7 mouse cellular contexts compared by ENCODE assay signal in genomic region chr11:98863751-98864429, GRCm38 (mm10). TPM values are rescaled to one million over a fixed set of nuclear protein-coding genes. Genes with fewer than 3 reads are reported as not detected.
DNase-seq lines count a peak whose midpoint lies in the region; ATAC-seq and TF ChIP-seq lines count a peak whose summit lies in the region.

No protein-coding gene starts in this region.

- peaks cover 7% of the 10 kb centered on the region; the same call in 1 of the 2 replicates for H3K4me1 ChIP-seq in forebrain, postnatal 0 days (ENCODE audit: insufficient read depth)
- peaks cover 3% of the 10 kb centered on the region; the same call in 1 of the 2 replicates for H3K4me1 ChIP-seq in lung, postnatal 0 days (ENCODE audit: insufficient read depth, low read depth, low read length)

- no peaks in the 10 kb centered on the region for H3K27me3 ChIP-seq in forebrain, postnatal 0 days (ENCODE audit: insufficient read depth, low read length)
- H3K27me3 ChIP-seq in lung, postnatal 0 days (replicated peaks; ENCODE audit: insufficient read depth, low read length) = no peaks in the 10 kb centered on the region

- H3K9me3 ChIP-seq in forebrain, postnatal 0 days (ENCODE audit: low read length) = no peaks in the 10 kb centered on the region
- no peaks in the 10 kb centered on the region for H3K9me3 ChIP-seq in lung, postnatal 0 days (ENCODE audit: low read length)

- peak overlapping the region; percentile 66 for H3K4me2 ChIP-seq in forebrain, postnatal 0 days (ENCODE audit: low read depth)
- peak overlapping the region; percentile 69 for H3K4me2 ChIP-seq in lung, postnatal 0 days (replicated peaks; ENCODE audit: low read depth, low read length)

- under 1% methylated on average over 37 of the region's 39 CpGs for WGBS in forebrain, postnatal 0 days
- WGBS in lung, postnatal 0 days = under 1% methylated on average over 34 of the region's 39 CpGs

- no peak for TF ChIP-seq CTCF in forebrain, postnatal 0 days (IDR thresholded peaks at IDR 0.05; ENCODE audit: low read depth)
- TF ChIP-seq CTCF in lung, postnatal 0 days (IDR thresholded peaks at IDR 0.05) = no peak

- peak; percentile 68 for ATAC-seq in forebrain, postnatal 0 days
- peak; percentile 59 for ATAC-seq in lung, postnatal 0 days

- peak; percentile 60 for DNase-seq in ovary, postnatal 36 days (ENCODE audit: low spot score)
- no peak for DNase-seq in ovary, postnatal 14 days (ENCODE audit: low spot score)
- DNase-seq in brain, adult 2 months (ENCODE audit: low read depth, low spot score) = peak; percentile 84
- peak; percentile 78 for DNase-seq in forebrain, postnatal 0 days
- DNase-seq in kidney, postnatal 10 days = peak; percentile 79
- peak; percentile 78 for DNase-seq in lung, postnatal 0 days (ENCODE audit: low spot score)
- peak; percentile 64 to 69 for DNase-seq in right cerebral cortex, adult 2 months (ENCODE audit: low spot score in 2 of 2)

- peak overlapping the region; percentile 70 for H3K4me3 ChIP-seq in forebrain, postnatal 0 days (ENCODE audit: low read depth, low read length)
- peak overlapping the region; percentile 73 for H3K4me3 ChIP-seq in lung, postnatal 0 days (ENCODE audit: low read depth, low read length)

- peak overlapping the region; percentile 93 for H3K27ac ChIP-seq in forebrain, postnatal 0 days (ENCODE audit: low read depth, low read length)
- H3K27ac ChIP-seq in lung, postnatal 0 days (ENCODE audit: low read length) = peak overlapping the region; percentile 91

- H3K9ac ChIP-seq in forebrain, postnatal 0 days = peak overlapping the region; percentile 64
- H3K9ac ChIP-seq in lung, postnatal 0 days (replicated peaks; ENCODE audit: low read depth) = peak overlapping the region; percentile 48

- TF ChIP-seq EP300 in lung, postnatal 0 days (IDR thresholded peaks at IDR 0.05) = no peak

- peaks cover 11% of the 10 kb centered on the region for H3K36me3 ChIP-seq in forebrain, postnatal 0 days (ENCODE audit: insufficient read depth)
- peaks cover 6% of the 10 kb centered on the region for H3K36me3 ChIP-seq in lung, postnatal 0 days (ENCODE audit: insufficient read depth, low read length)

RNA-seq across cellular contexts. Expression of gene Wipf2, which starts 0.5 kb away (rescaled TPM):
- 7.1 and 8.2 TPM in 2 replicates for total RNA-seq in forebrain, postnatal 0 days (2014; rRNA removed)
- polyA plus RNA-seq in forebrain, postnatal 0 days (2015; fragmentation: Nextera tagmentation; extraction: Ambion mirVana) = 1.6 and 3.0 TPM in 2 replicates
- polyA plus RNA-seq in lung, postnatal 0 days (2015; fragmentation: Nextera tagmentation; extraction: Ambion mirVana) = 4.0 and 4.1 TPM in 2 replicates

RNA-seq across cellular contexts. Expression of gene Rapgefl1, which starts 27.3 kb away (rescaled TPM):
- 28.7 TPM in 2 replicates for total RNA-seq in forebrain, postnatal 0 days (2014; rRNA removed)
- 5.6 and 9.8 TPM in 2 replicates for polyA plus RNA-seq in forebrain, postnatal 0 days (2015; fragmentation: Nextera tagmentation; extraction: Ambion mirVana)
- 1.1 and 1.5 TPM in 2 replicates for polyA plus RNA-seq in lung, postnatal 0 days (2015; fragmentation: Nextera tagmentation; extraction: Ambion mirVana)

RNA-seq across cellular contexts. Expression of gene Cdc6, which starts 43.7 kb away (rescaled TPM):
- 2.2 and 2.3 TPM in 2 replicates for total RNA-seq in forebrain, postnatal 0 days (2014; rRNA removed)
- polyA plus RNA-seq in forebrain, postnatal 0 days (2015; fragmentation: Nextera tagmentation; extraction: Ambion mirVana) = 1.3 and 1.7 TPM in 2 replicates
- 2.5 and 2.6 TPM in 2 replicates for polyA plus RNA-seq in lung, postnatal 0 days (2015; fragmentation: Nextera tagmentation; extraction: Ambion mirVana)

RNA-seq across cellular contexts. Expression of gene Casc3, which starts 59.2 kb away (rescaled TPM):
- total RNA-seq in forebrain, postnatal 0 days (2014; rRNA removed) = 22.5 and 27.2 TPM in 2 replicates
- 29.5 and 37.4 TPM in 2 replicates for polyA plus RNA-seq in forebrain, postnatal 0 days (2015; fragmentation: Nextera tagmentation; extraction: Ambion mirVana)
- polyA plus RNA-seq in lung, postnatal 0 days (2015; fragmentation: Nextera tagmentation; extraction: Ambion mirVana) = 22.7 and 22.9 TPM in 2 replicates
